Mouse (Mus musculus) cerebellum, adult 2 months (tissue): ENCODE data around the gene Crim1. TPM values are rescaled to one million over a fixed set of nuclear protein-coding genes. Genes with fewer than 3 reads are reported as not detected.
A peak's percentile ranks its signal among the peaks of the same experiment; 100 is the strongest.

Source experiments
- DNase-seq, 2 experiments: peaks; one replicate each; pipeline ENCODE4 v3.0.0; 2021
- H3K27ac ChIP-seq: fragments of 200-500 bp; 2 replicates; pipeline ENCODE4 v1.5.1; 2012; ENCODE audit warnings: low read length, control low read depth, inconsistent platforms; ENCODE audit not compliant: insufficient read depth
- H3K27me3 ChIP-seq: fragments of 200-500 bp; 2 replicates; pipeline ENCODE4 v1.6.1; 2012; ENCODE audit warnings: inconsistent platforms, mild to moderate bottlenecking, low read length, moderate library complexity; ENCODE audit not compliant: control insufficient read depth, insufficient read depth
- H3K4me1 ChIP-seq: fragments of 200-500 bp; 2 replicates; pipeline ENCODE4 v1.6.1; 2011; ENCODE audit warnings: low read length; ENCODE audit not compliant: control insufficient read depth, insufficient read depth
- H3K4me3 ChIP-seq: fragments of 200-500 bp; replicated peaks from 2 replicates; pipeline ENCODE3; 2011; ENCODE audit warnings: mild to moderate bottlenecking, low read depth, low read length, control low read depth; ENCODE audit not compliant: insufficient read depth
- CTCF ChIP-seq: fragments of 200-500 bp; IDR thresholded peaks from 2 replicates; pipeline ENCODE4 v1.5.1; 2011; ENCODE audit warnings: low read depth, mild to moderate bottlenecking, control low read depth, low read length, moderate library complexity, borderline replicate concordance; ENCODE audit not compliant: insufficient read depth
- POLR2A ChIP-seq: fragments of 200-500 bp; IDR thresholded peaks from 2 replicates; pipeline ENCODE4 v1.6.1; 2011; ENCODE audit warnings: low read length, control low read depth, borderline replicate concordance; ENCODE audit not compliant: insufficient read depth
- WGBS: fragments of 180-500 bp; shearing (Covaris S2); methylation state at CpG from one replicate; pipeline ENCODE4 v1.1.7; 2018; 5-methylcytosine and 5-hydroxymethylcytosine counted together
- polyA plus RNA-seq: library from polyadenylated mRNA; depleted of rRNA; stranded (reverse); fragments of >200 nt; gene quantifications from 2 replicates; pipeline ENCODE4 v1.2.3, GENCODE M21; 2012

The Crim1 gene
- polyA plus RNA-seq, 1 experiment: 34.4 TPM

DNA sequence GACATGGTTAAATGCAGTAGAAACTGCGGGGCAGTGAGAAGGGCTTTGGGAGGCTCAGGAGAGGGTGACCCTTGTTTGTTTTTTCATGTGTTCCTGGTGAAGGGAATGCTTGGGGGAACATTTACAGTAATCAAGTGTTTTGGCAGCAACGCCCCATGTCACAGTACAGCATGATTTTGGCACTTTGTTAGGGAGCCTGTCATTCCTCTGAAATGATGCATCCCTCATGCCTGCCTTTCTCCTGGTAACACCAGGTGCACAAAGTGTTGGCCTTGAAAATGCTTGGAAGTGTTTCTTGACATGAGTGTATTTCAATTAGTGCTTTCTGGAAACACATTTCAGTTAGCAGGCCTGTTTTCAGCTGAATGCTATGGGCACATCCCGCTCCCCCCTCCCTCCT, 2.7 kb downstream of the Crim1 start:
- Histone ChIP-seq H3K4me3 (no peak overlapping the region), H3K27me3 (no peaks in the 10 kb centered on the region), H3K27ac (no peak overlapping the region), H3K4me1 (peaks cover 11% of the 10 kb centered on the region)
- WGBS: 47% methylated on average over 3 of the region's 3 CpGs
- DNase-seq: peak in 1 of 2 experiments; percentile 20
- TF ChIP-seq POLR2A (no peak), CTCF (no peak)

DNA sequence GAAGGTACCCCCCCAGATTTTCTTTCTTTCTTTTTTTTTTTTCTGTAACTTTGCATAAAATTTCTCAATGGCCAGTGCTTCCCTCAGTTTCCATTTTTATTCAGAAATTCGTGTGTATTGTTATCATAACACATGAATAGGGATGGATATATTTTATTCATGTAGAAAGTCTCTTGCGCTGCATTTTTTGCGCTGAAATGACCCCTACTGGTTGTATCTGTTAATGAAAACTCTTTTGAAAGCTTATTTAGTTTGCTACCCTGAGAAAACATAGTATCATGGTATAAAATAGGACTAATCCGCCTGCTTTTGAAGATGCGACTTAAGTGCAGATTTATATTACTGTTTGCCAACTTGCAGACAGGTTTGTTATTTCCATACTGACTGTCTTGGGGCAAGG, 3.4 kb downstream of the Crim1 start:
- 62% methylated on average over 5 of the region's 5 CpGs for WGBS
- no peak for DNase-seq
- no peak overlapping the region for H3K4me3 ChIP-seq
- no peak for TF ChIP-seq CTCF
- no peak for TF ChIP-seq POLR2A
- H3K27ac ChIP-seq: no peak overlapping the region
- peaks cover 11% of the 10 kb centered on the region for H3K4me1 ChIP-seq
- no peaks in the 10 kb centered on the region for H3K27me3 ChIP-seq

DNA sequence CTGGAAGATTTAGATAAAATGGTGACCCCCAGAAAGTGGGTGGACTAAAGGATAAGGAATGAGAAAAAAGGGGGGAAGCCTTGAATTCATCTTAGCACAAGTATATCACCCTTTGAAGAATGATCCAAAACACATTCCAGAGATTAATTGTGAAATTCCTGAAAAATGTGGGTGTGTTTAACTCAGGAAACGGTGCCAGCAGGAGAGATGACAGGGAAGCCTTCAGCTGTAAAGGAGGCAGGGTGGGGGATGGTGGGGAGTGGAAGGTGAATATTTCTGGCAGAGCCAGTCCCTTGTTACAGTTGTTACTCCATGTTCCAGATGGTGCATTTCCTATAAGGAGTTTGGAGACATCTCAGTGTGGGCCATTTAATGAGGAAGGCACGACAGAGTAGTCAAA, 6.4 kb downstream of the Crim1 start:
- TF ChIP-seq CTCF (no peak), POLR2A (no peak)
- 76% methylated on average over 2 of the region's 2 CpGs for WGBS
- Histone ChIP-seq H3K4me1 (peaks cover 11% of the 10 kb centered on the region), H3K27me3 (no peaks in the 10 kb centered on the region), H3K4me3 (no peak overlapping the region), H3K27ac (no peak overlapping the region)
- no peak for DNase-seq

- no peak for DNase-seq
- Histone ChIP-seq H3K27me3 (no peaks in the 10 kb centered on the region), H3K4me3 (no peak overlapping the region), H3K4me1 (peaks cover 5% of the 10 kb centered on the region; the same call in 1 of the 2 replicates), H3K27ac (no peak overlapping the region)
- no peak for TF ChIP-seq CTCF
- TF ChIP-seq POLR2A: no peak
- 83% methylated on average over 3 of the region's 3 CpGs for WGBS
These were observed 7.2 kb downstream of the Crim1 start for GRCm38 (mm10) chr17:78207246-78207645.

- TF ChIP-seq CTCF (no peak), POLR2A (no peak)
- no peaks in the 10 kb centered on the region for H3K4me1 ChIP-seq
- no peak overlapping the region for H3K27ac ChIP-seq
- H3K27me3 ChIP-seq: no peaks in the 10 kb centered on the region
- no peak for DNase-seq
- 93% methylated on average over 3 of the region's 3 CpGs for WGBS
- no peak overlapping the region for H3K4me3 ChIP-seq
These were observed 8.8 kb downstream of the Crim1 start for GRCm38 (mm10) chr17:78208805-78209204.

- 94% methylated on average over 2 of the region's 2 CpGs for WGBS
- DNase-seq: no peak
- Histone ChIP-seq H3K4me1 (no peaks in the 10 kb centered on the region), H3K27ac (no peak overlapping the region), H3K27me3 (no peaks in the 10 kb centered on the region), H3K4me3 (no peak overlapping the region)
- TF ChIP-seq CTCF (no peak), POLR2A (no peak)
These were observed 9.6 kb downstream of the Crim1 start for GRCm38 (mm10) chr17:78209646-78210045.

GRCm38 (mm10) chr17:78211881-78212280, 11.8 kb downstream of the Crim1 start:
- Histone ChIP-seq H3K27me3 (no peaks in the 10 kb centered on the region), H3K27ac (no peak overlapping the region), H3K4me3 (no peak overlapping the region), H3K4me1 (no peaks in the 10 kb centered on the region)
- no peak for TF ChIP-seq POLR2A
- no peak for TF ChIP-seq CTCF
- 82% methylated on average over 5 of the region's 5 CpGs for WGBS
- no peak for DNase-seq

GRCm38 (mm10) chr17:78213128-78213527, 13.1 kb downstream of the Crim1 start:
- Histone ChIP-seq H3K4me1 (no peaks in the 10 kb centered on the region), H3K27me3 (no peaks in the 10 kb centered on the region), H3K27ac (no peak overlapping the region), H3K4me3 (no peak overlapping the region)
- 72% methylated on average over 6 of the region's 6 CpGs for WGBS
- DNase-seq: no peak
- no peak for TF ChIP-seq POLR2A
- TF ChIP-seq CTCF: no peak
